8 mouse cellular contexts compared by ENCODE assay signal in genomic region chr10:80169070-80169469, GRCm38 (mm10). TPM values are rescaled to one million over a fixed set of nuclear protein-coding genes. Genes with fewer than 3 reads are reported as not detected.
DNase-seq lines count a peak whose midpoint lies in the region; ATAC-seq and TF ChIP-seq lines count a peak whose summit lies in the region.

No protein-coding gene starts in this region.

- ATAC-seq in kidney, postnatal 0 days (replicated peaks; ENCODE audit: low FRiP score, low read depth) = no peak
- ATAC-seq in intestine, postnatal 0 days = no peak
- ATAC-seq in neural tube, embryonic 13.5 days (ENCODE audit: low read depth) = no peak
- no peak for ATAC-seq in frontal cortex, adult (ENCODE audit: low TSS enrichment)

- no peak for TF ChIP-seq POLR2A in embryonic fibroblast, embryonic 13.5 days (IDR thresholded peaks at IDR 0.05; ENCODE audit: low read depth, low read length)

- no peaks in the 10 kb centered on the region for H3K27me3 ChIP-seq in kidney, postnatal 0 days (ENCODE audit: insufficient read depth, low read length)
- no peaks in the 10 kb centered on the region for H3K27me3 ChIP-seq in intestine, postnatal 0 days (replicated peaks; ENCODE audit: control insufficient read depth, insufficient read depth, low read length)
- H3K27me3 ChIP-seq in neural tube, embryonic 13.5 days = no peaks in the 10 kb centered on the region

- H3K9me3 ChIP-seq in kidney, postnatal 0 days (replicated peaks; ENCODE audit: low read length) = no peaks in the 10 kb centered on the region
- H3K9me3 ChIP-seq in intestine, postnatal 0 days (ENCODE audit: control insufficient read depth) = no peaks in the 10 kb centered on the region
- no peaks in the 10 kb centered on the region for H3K9me3 ChIP-seq in neural tube, embryonic 13.5 days

- peak overlapping the region; percentile 96 for H3K4me3 ChIP-seq in kidney, postnatal 0 days (replicated peaks; ENCODE audit: low read depth, low read length)
- H3K4me3 ChIP-seq in embryonic fibroblast, embryonic 13.5 days (ENCODE audit: insufficient read depth, low read length) = peak overlapping the region; percentile 90; the same call in 1 of the 2 replicates
- peak overlapping the region; percentile 81; the same call in 1 of the 2 replicates for H3K4me3 ChIP-seq in intestine, postnatal 0 days (ENCODE audit: low read depth, low read length)
- H3K4me3 ChIP-seq in neural tube, embryonic 13.5 days = peak overlapping the region; percentile 90

- peak overlapping the region; percentile 100; the same call in 1 of the 2 replicates for H3K9ac ChIP-seq in kidney, postnatal 0 days (ENCODE audit: low read depth, low read length)
- H3K9ac ChIP-seq in intestine, postnatal 0 days (ENCODE audit: low read depth, low read length) = peak overlapping the region; percentile 99; the same call in 1 of the 2 replicates
- H3K9ac ChIP-seq in neural tube, embryonic 13.5 days = peak overlapping the region; percentile 100

- H3K4me2 ChIP-seq in kidney, postnatal 0 days (ENCODE audit: low read length) = peak overlapping the region; percentile 70
- H3K4me2 ChIP-seq in intestine, postnatal 0 days (replicated peaks; ENCODE audit: low read depth) = peak overlapping the region; percentile 67
- H3K4me2 ChIP-seq in neural tube, embryonic 13.5 days = peak overlapping the region; percentile 70

- peaks cover 32% of the 10 kb centered on the region for H3K4me1 ChIP-seq in kidney, postnatal 0 days (replicated peaks; ENCODE audit: insufficient read depth, low read length)
- peaks cover 10% of the 10 kb centered on the region for H3K4me1 ChIP-seq in embryonic fibroblast, embryonic 13.5 days (ENCODE audit: control insufficient read depth, insufficient read depth, low read length)
- peaks cover 9% of the 10 kb centered on the region; the same call in 1 of the 2 replicates for H3K4me1 ChIP-seq in intestine, postnatal 0 days (replicated peaks; ENCODE audit: control insufficient read depth, insufficient read depth, low read length)
- H3K4me1 ChIP-seq in neural tube, embryonic 13.5 days (replicated peaks) = peaks cover 82% of the 10 kb centered on the region

- DNase-seq in kidney, postnatal 0 days (ENCODE audit: low spot score) = no peak
- no peak for DNase-seq in kidney, adult 9 months
- DNase-seq in left cerebral cortex, adult 8-10 months (ENCODE audit: low spot score in 2 of 2) = no peak
- DNase-seq in spleen, postnatal 4 days (ENCODE audit: low spot score in 2 of 2) = no peak

- no peak for TF ChIP-seq CTCF in kidney, postnatal 0 days (IDR thresholded peaks at IDR 0.05; ENCODE audit: low read depth)
- TF ChIP-seq CTCF in embryonic fibroblast, embryonic 13.5 days (IDR thresholded peaks at IDR 0.05; ENCODE audit: borderline replicate concordance, insufficient read depth, low read length) = no peak
- TF ChIP-seq CTCF in intestine, postnatal 0 days (IDR thresholded peaks at IDR 0.05; ENCODE audit: low read depth) = no peak

- WGBS in kidney, postnatal 0 days = 41% methylated on average over 1 of the region's 1 CpGs
- WGBS in intestine, postnatal 0 days = 65% methylated on average over 1 of the region's 1 CpGs
- 64% methylated on average over 1 of the region's 1 CpGs for WGBS in neural tube, embryonic 13.5 days

- no peak overlapping the region for H3K27ac ChIP-seq in kidney, postnatal 0 days
- no peak overlapping the region for H3K27ac ChIP-seq in embryonic fibroblast, embryonic 13.5 days (ENCODE audit: insufficient read depth, low read length)
- H3K27ac ChIP-seq in intestine, postnatal 0 days (ENCODE audit: low read depth, low read length) = no peak overlapping the region
- H3K27ac ChIP-seq in neural tube, embryonic 13.5 days (replicated peaks) = peak overlapping the region; percentile 99; the same call in 1 of the 2 replicates

- H3K36me3 ChIP-seq in kidney, postnatal 0 days (ENCODE audit: insufficient read depth, low read length) = peaks cover 29% of the 10 kb centered on the region
- peaks cover 33% of the 10 kb centered on the region for H3K36me3 ChIP-seq in intestine, postnatal 0 days (ENCODE audit: control insufficient read depth, insufficient read depth)
- H3K36me3 ChIP-seq in neural tube, embryonic 13.5 days = peaks cover 27% of the 10 kb centered on the region

RNA-seq across cellular contexts. Expression of gene Cirbp, which starts 3.3 kb away (rescaled TPM):
- polyA plus RNA-seq in kidney, postnatal 0 days (2015; fragmentation: Nextera tagmentation; extraction: Ambion mirVana) = 290 and 317 TPM in 2 replicates
- 29.2 and 50.2 TPM in 2 replicates for polyA plus RNA-seq in embryonic fibroblast, embryonic 13.5 days (2011; ENCODE audit: insufficient read length, low read depth, missing spikeins)
- polyA plus RNA-seq in intestine, postnatal 0 days (2015; fragmentation: Nextera tagmentation; extraction: Ambion mirVana) = 222 and 228 TPM in 2 replicates
- polyA plus RNA-seq in neural tube, embryonic 13.5 days (2015; fragmentation: Nextera tagmentation; extraction: Ambion mirVana) = 325 and 351 TPM in 2 replicates
- total RNA-seq in left cerebral cortex, adult 8-10 months (2022) = 100 to 1,000 TPM; 124 to 159 (median 143) TPM

RNA-seq across cellular contexts. Expression of gene 1600002K03Rik, which starts 3.7 kb away (rescaled TPM):
- 9.3 and 11.0 TPM in 2 replicates for polyA plus RNA-seq in kidney, postnatal 0 days (2015; fragmentation: Nextera tagmentation; extraction: Ambion mirVana)
- polyA plus RNA-seq in embryonic fibroblast, embryonic 13.5 days (2011; ENCODE audit: insufficient read length, low read depth, missing spikeins) = 8.4 and 12.2 TPM in 2 replicates
- 12.7 and 13.9 TPM in 2 replicates for polyA plus RNA-seq in intestine, postnatal 0 days (2015; fragmentation: Nextera tagmentation; extraction: Ambion mirVana)
- 11.4 and 16.3 TPM in 2 replicates for polyA plus RNA-seq in neural tube, embryonic 13.5 days (2015; fragmentation: Nextera tagmentation; extraction: Ambion mirVana)
- 1 to 10 TPM; 4.1 to 6.0 (median 5.5) TPM for total RNA-seq in left cerebral cortex, adult 8-10 months (2022)

RNA-seq across cellular contexts. Expression of gene Efna2, which starts 10.2 kb away (rescaled TPM):
- polyA plus RNA-seq in kidney, postnatal 0 days (2015; fragmentation: Nextera tagmentation; extraction: Ambion mirVana) = 10.2 and 10.5 TPM in 2 replicates
- polyA plus RNA-seq in embryonic fibroblast, embryonic 13.5 days (2011; ENCODE audit: insufficient read length, low read depth, missing spikeins) = 5.2 and 8.3 TPM in 2 replicates
- 3.5 and 3.8 TPM in 2 replicates for polyA plus RNA-seq in intestine, postnatal 0 days (2015; fragmentation: Nextera tagmentation; extraction: Ambion mirVana)
- 34.0 and 34.8 TPM in 2 replicates for polyA plus RNA-seq in neural tube, embryonic 13.5 days (2015; fragmentation: Nextera tagmentation; extraction: Ambion mirVana)
- 1 to 10 TPM; 6.8 to 9.1 (median 7.7) TPM for total RNA-seq in left cerebral cortex, adult 8-10 months (2022)

RNA-seq across cellular contexts. Expression of gene Midn, which starts 21.0 kb away (rescaled TPM):
- 13.7 and 18.6 TPM in 2 replicates for polyA plus RNA-seq in kidney, postnatal 0 days (2015; fragmentation: Nextera tagmentation; extraction: Ambion mirVana)
- 101 TPM in 2 replicates for polyA plus RNA-seq in embryonic fibroblast, embryonic 13.5 days (2011; ENCODE audit: insufficient read length, low read depth, missing spikeins)
- polyA plus RNA-seq in intestine, postnatal 0 days (2015; fragmentation: Nextera tagmentation; extraction: Ambion mirVana) = 18.1 and 19.5 TPM in 2 replicates
- polyA plus RNA-seq in neural tube, embryonic 13.5 days (2015; fragmentation: Nextera tagmentation; extraction: Ambion mirVana) = 31.0 and 35.8 TPM in 2 replicates
- total RNA-seq in left cerebral cortex, adult 8-10 months (2022) = 10 to 100 TPM; 48.5 to 76.4 (median 64.1) TPM

RNA-seq across cellular contexts. Expression of gene Cbarp, which starts 28.4 kb away (rescaled TPM):
- polyA plus RNA-seq in kidney, postnatal 0 days (2015; fragmentation: Nextera tagmentation; extraction: Ambion mirVana) = 4.7 and 6.4 TPM in 2 replicates
- 24.1 and 28.4 TPM in 2 replicates for polyA plus RNA-seq in embryonic fibroblast, embryonic 13.5 days (2011; ENCODE audit: insufficient read length, low read depth, missing spikeins)
- 2.1 and 2.7 TPM in 2 replicates for polyA plus RNA-seq in intestine, postnatal 0 days (2015; fragmentation: Nextera tagmentation; extraction: Ambion mirVana)
- polyA plus RNA-seq in neural tube, embryonic 13.5 days (2015; fragmentation: Nextera tagmentation; extraction: Ambion mirVana) = 53.9 and 55.1 TPM in 2 replicates
- total RNA-seq in left cerebral cortex, adult 8-10 months (2022) = 100 to 1,000 TPM; 328 to 363 (median 358) TPM
